Mouse (Mus musculus) adrenal gland, adult 8-10 months (tissue): ENCODE results near the gene Chst15. TPM values are rescaled to one million over a fixed set of nuclear protein-coding genes. Genes with fewer than 3 reads are reported as not detected.

Experiments
- DNase-seq: peaks from one replicate; pipeline ENCODE4 v3.0.0; 2022
- total RNA-seq, 4 experiments: library from RNA; stranded (reverse); gene quantifications; 2 replicates each; pipeline ENCODE4 v1.2.4; 2022

The Chst15 gene
- 10 to 100 TPM; 43.2 to 63.6 (median 51.2) TPM for total RNA-seq

DNA sequence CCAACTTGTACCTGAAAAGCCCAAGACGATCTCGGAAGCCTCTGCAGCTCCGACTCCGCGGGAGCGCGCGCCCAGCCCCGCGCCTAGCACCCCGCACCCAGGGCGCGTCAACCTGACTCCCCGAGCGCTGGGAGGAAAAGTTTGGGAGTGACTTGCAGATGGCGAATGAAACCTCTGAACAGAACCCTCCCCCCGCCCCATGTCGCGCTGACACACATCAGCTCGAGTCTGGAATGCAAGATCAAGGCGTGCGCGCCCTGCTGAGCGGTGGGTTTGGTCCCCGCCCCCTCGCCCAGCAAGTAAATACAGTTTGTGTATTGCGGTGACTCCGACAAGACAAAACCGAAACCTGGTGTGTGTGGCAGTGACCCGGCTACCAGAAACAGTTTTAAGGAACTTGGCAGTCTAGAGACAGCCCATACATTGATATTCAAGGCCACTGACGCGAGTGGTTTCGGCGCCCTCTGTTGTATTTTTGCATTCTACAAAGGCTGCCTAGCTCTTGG is at the start of gene Chst15:
Gene Chst15, minus strand, starts transcription at position 193 of the 506 bp plus-strand sequence.
- peak; percentile 58 for DNase-seq

GRCm38 (mm10) chr7:132365703-132366384 is 48.8 kb upstream of the Chst15 start:
- DNase-seq: no peak

- no peak for DNase-seq
Observed at GRCm38 (mm10) chr7:132365111-132365510, 48.1 kb upstream of the Chst15 start.

DNA sequence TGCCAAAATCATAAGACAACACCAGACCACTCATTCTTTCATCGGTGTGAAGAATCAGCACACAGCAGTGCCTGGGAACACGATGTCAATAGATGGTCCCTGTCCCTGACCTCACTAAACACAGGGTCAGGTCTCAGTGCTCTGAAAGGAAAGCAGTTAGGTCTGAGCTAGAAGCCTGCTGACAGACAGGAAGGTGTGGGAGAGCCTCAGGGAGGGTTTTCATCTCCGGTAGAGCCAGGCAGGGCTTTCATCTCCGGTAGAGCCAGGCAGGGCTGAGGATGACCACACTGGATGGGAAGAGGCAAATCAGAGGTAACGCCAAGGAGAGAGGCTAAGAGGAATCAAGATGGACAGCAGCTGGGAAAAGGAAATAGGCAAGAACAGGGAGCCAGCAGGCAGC is 47.5 kb upstream of the Chst15 start:
- DNase-seq: no peak

GRCm38 (mm10) chr7:132360336-132360735 is 43.3 kb upstream of the Chst15 start:
- DNase-seq: no peak

GRCm38 (mm10) chr7:132358709-132359108 is 41.7 kb upstream of the Chst15 start:
- peak; percentile 45 for DNase-seq

DNA sequence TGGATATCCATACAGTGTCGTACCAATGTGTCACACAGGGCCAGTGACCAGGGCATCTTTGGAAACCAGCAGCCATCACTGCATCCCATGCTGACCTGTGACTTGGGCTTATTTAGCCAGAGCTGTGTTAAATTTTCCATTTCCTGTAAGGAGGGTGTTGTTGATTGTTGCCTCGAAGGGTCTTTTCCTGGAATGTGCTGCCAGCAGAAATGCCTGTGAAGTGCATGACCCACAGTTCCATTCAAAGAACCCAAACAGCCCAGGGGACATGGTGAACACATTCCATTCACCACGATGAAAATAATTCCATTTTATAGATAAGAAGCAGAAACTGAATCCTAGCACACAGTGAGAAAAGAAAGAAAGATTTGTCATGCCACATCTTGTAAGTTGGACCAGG is 41.2 kb upstream of the Chst15 start:
- peak; percentile 13 for DNase-seq

DNA sequence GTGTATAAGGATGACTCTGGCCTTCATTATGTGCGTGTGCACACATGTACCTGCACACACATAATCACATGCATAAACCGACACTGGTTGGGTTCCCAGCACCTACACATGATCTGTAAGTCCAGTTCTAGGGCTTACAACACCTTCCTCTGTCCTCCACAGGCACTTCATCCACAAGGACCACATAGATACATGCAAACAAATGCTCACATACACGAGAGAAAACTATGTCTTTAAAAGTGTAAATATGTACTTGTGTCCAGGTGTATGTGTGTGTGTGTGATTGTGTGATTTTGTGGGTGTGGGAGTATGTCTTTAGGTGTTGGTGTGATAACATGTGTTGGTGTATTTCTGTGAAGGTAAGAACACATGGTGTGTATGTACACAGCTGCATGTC is 40.8 kb upstream of the Chst15 start:
- no peak for DNase-seq

DNA sequence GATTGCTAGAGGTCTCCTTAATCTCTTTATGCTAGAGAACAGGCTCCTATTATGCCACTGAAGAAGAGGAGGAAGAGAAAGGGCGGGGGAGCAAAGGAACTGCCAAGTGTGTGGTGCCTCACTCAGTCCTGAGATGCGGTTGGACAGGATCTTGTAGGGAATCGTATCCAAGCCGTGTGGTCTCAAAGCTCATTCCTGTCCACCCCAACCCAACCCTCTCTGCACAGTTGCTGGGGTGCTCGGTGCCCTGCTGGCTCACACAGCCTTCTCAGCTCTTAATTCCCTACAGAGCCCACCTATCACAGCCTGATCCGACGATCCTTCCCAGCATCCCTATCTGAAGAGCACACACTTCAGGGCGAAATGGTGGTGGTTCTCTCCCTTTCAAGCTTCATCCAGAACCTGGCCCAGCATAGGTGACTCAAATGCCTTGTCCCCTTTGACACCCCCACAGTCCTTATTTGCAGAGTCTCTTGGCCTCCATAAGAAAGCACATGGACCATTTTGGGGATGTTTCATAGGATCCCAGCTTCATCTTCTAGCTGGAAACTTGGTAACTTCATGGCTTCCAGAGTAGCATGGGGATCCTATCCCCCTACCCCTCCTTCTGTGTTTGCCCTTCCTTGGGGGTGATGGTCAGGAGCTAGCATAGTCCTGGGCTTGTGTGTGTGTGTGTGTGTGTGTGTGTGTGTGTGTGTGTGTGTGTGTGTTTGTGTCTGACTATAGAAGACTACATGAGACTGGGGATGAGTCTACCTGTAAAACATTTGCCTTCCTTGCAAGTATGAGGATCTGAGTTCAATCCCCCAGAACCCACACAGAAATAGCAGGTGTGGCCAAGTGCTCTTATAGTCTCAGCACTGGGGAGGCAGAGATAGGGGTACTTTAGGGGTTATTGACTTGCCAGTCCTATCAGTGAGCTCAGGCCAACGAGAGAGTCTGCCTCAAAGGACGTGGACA is 40.1 kb upstream of the Chst15 start:
- DNase-seq: no peak

- DNase-seq: no peak
Observed at GRCm38 (mm10) chr7:132356185-132356584, 39.2 kb upstream of the Chst15 start.

- no peak for DNase-seq
Observed at GRCm38 (mm10) chr7:132355767-132356166, 38.7 kb upstream of the Chst15 start.

DNA sequence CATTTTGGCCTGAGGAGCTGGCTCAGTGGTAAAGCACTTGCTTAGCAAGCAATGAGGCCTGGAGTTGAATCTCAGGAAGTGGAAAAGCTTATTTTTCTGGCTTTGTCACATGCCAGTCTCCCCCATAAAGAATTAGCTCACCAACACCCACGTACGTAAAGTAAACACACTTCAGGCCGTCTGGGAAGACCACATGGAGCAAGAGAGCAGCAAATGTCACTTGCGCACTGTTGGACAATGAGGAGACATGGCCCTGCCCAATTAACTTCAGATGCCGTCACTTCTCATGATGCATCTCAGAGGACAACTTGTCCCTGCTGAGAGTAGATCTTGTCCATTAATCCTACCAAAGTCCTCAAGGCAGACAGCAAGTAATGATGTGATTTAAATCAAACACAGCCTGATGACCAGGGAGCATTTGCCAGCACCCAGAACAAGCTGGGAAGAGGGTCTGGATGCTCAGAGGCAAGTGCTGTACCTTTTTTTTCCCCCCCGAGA is 32.1 kb upstream of the Chst15 start:
- no peak for DNase-seq

GRCm38 (mm10) chr7:132347273-132348045 is 30.4 kb upstream of the Chst15 start:
- no peak for DNase-seq

DNA sequence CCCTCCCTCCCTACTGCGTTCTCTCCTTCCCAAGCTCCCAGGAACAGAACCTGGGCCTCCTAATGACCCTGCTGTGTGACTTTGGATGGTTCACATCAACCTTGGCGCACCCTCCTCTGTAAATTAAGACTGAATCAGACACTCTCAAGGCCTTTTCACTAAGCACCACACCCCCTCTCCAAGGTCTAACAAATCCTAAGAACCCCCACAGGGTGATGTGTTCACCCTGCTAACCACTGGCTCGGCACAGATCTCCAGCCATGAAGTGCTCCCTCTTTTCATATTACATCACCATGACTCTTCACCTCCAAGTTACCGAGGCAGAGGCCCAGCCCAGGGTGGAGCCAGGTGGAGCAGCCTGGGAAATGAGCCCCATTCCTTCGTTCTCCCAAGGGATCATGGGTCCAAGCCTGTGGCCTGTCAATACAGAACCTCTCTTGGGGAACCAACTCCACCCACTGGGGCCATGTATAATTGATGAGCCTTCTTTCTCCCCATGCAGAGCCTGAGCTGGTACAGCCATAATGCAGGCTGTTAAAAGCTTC is 28.6 kb upstream of the Chst15 start:
- DNase-seq: peak; percentile 47

GRCm38 (mm10) chr7:132344606-132345005 is 27.6 kb upstream of the Chst15 start:
- no peak for DNase-seq

DNA sequence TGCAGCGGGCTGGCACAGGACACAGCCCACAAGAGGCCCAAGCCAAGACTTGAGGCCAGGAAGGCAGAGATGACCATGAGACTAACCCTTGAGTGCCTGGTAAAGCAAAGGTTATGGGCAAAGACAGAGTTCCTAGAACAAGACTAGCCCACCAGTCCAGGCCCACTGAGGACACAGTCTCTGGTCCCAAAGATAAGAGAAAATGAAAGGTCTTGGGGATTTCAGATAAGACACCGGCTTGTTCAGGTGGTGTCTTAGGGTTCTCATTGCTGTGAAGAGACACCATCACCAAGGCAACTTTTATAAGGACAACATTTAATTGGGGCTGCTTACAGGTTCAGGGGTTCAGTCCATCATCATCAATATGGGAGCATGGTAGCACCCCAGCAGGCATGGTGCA is 26.9 kb upstream of the Chst15 start:
- no peak for DNase-seq

DNA sequence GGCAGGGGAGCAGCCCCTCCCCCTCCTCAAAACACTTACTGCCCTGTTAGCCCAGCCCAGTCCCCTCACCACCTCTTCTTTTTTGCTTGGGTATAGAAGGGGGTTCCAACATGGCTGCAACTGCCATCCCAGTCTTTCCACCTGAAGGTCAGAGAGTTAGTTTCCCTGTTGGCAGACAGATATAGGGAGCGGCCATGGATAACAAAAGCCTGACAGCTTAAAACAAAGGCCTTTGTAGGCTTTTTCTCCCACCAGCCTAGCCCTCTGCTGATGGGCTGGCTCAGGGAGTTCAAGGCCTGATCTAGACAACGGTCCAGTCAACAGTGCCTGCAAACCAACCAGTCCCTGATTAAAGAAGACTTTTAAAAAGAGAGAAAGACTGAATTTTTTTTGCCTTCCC is 26.1 kb upstream of the Chst15 start:
- no peak for DNase-seq

- DNase-seq: no peak
Observed at GRCm38 (mm10) chr7:132339041-132339839, 22.2 kb upstream of the Chst15 start.

DNA sequence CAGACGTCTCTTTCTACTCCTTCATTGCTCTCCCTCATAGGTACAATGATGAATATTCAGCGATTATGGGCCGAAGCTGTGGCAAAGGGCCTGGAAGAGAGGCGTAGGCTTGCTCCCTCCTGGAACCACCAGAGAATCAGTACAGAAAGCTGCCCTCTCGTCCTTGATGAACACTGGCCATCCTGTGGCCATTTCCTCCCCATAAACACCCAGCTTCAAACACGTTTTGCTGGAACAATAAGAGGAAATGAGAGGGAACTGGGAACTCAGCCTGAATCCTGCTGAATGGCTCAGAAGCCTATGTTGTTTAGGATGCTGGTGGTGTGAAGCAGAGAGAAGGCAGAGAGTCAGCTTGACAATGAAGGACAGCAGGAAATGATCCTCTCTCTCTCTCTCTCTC is 21.3 kb upstream of the Chst15 start:
- DNase-seq: no peak

- no peak for DNase-seq
Observed at GRCm38 (mm10) chr7:132337268-132337917, 20.4 kb upstream of the Chst15 start.

DNA sequence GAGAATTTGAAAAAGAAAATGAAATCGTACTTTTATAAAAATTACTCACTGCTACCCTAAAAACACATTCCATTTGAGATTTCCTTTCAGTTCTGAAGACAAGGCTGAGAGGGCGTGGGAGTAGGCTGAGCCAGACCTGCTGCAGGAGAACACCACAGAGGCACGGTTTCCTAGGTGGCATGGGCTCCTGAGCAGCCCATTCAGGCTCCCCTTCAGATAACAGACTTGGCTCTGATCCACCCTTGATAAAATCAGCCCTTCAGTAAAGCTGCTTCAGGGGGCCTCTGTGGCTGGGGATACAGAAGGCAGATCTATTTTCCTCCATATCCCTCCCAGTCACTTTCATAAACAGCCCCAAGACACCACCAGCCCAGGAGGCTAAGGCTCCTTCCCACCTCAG is 19.8 kb upstream of the Chst15 start:
- no peak for DNase-seq
